Mouse (Mus musculus) cerebellum, postnatal 14 days (tissue): ENCODE results near the gene Hoxa3.

Source experiments
- DNase-seq, 2 experiments: peaks; one replicate each; pipeline ENCODE4 v3.0.0; 2021; ENCODE audit warnings: mixed read lengths in 2 of 2

The Hoxa3 gene

GRCm38 (mm10) chr6:52180726-52181125 is 32.4 kb downstream of the Hoxa3 start:
- no peak for DNase-seq

- no peak for DNase-seq
Observed at GRCm38 (mm10) chr6:52180213-52180710, 32.9 kb downstream of the Hoxa3 start.

GRCm38 (mm10) chr6:52179690-52180089 is 33.4 kb downstream of the Hoxa3 start:
- DNase-seq, result no peak

- no peak for DNase-seq
Observed at GRCm38 (mm10) chr6:52178918-52179665, 34.0 kb downstream of the Hoxa3 start.

- no peak for DNase-seq
Observed at GRCm38 (mm10) chr6:52177806-52178205, 35.3 kb downstream of the Hoxa3 start.

- DNase-seq, result no peak
Observed at GRCm38 (mm10) chr6:52177061-52177735, 35.9 kb downstream of the Hoxa3 start, which contains the start of gene 5730596B20Rik. 5730596B20Rik (plus strand) TSS chr6:52177498.

- no peak for DNase-seq
Observed at GRCm38 (mm10) chr6:52176391-52176790, 36.7 kb downstream of the Hoxa3 start.

- DNase-seq, result no peak
Observed at GRCm38 (mm10) chr6:52175864-52176263, 37.3 kb downstream of the Hoxa3 start.

- no peak for DNase-seq
Observed at GRCm38 (mm10) chr6:52174968-52175751, 38.0 kb downstream of the Hoxa3 start.

GRCm38 (mm10) chr6:52173648-52174047 is 39.5 kb downstream of the Hoxa3 start:
- no peak for DNase-seq

- DNase-seq, result peak in 1 of 2 experiments; percentile 55
Observed at GRCm38 (mm10) chr6:52172501-52172900, 40.6 kb downstream of the Hoxa3 start.

- no peak for DNase-seq
Observed at GRCm38 (mm10) chr6:52171938-52172337, 41.2 kb downstream of the Hoxa3 start.

GRCm38 (mm10) chr6:52171331-52171730 is 41.8 kb downstream of the Hoxa3 start:
- DNase-seq, result no peak

GRCm38 (mm10) chr6:52170898-52171223 is 42.3 kb downstream of the Hoxa3 start:
- DNase-seq, result no peak

GRCm38 (mm10) chr6:52170166-52170897 is 42.8 kb downstream of the Hoxa3 start:
- no peak for DNase-seq

- no peak for DNase-seq
Observed at GRCm38 (mm10) chr6:52169499-52170165, 43.5 kb downstream of the Hoxa3 start.

- no peak for DNase-seq
Observed at GRCm38 (mm10) chr6:52168191-52169055, 44.7 kb downstream of the Hoxa3 start.

GRCm38 (mm10) chr6:52167736-52168161 is 45.4 kb downstream of the Hoxa3 start:
- DNase-seq, result no peak

GRCm38 (mm10) chr6:52167176-52167575 is 46.0 kb downstream of the Hoxa3 start:
- no peak for DNase-seq

- no peak for DNase-seq
Observed at GRCm38 (mm10) chr6:52166431-52167077, 46.6 kb downstream of the Hoxa3 start.
